Mouse (Mus musculus) skeletal muscle tissue, adult 2 months (tissue): Measurements from ENCODE around the gene Castor1.

Source experiments
- DNase-seq: peaks from one replicate; pipeline ENCODE4 v3.0.0-alpha.2; 2012; ENCODE audit warnings: low read depth, low spot score

Castor1 gene

DNA sequence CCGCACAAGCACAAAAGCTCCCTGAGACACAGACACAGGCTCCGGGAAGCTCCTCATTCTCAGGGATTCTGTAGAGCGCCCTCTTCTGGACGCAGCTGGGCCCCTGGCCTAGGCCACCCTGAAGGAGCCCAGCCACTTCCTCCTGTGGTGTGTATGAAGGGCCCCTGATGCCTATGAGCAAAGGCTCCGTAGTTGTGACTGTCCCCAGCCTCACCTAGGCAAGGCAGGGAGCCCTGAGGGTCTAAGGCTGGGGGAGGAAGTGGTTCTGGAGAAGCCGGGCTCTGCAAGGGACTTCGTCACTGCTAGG, 43.1 kb downstream of the Castor1 start:
- DNase-seq = no peak

DNA sequence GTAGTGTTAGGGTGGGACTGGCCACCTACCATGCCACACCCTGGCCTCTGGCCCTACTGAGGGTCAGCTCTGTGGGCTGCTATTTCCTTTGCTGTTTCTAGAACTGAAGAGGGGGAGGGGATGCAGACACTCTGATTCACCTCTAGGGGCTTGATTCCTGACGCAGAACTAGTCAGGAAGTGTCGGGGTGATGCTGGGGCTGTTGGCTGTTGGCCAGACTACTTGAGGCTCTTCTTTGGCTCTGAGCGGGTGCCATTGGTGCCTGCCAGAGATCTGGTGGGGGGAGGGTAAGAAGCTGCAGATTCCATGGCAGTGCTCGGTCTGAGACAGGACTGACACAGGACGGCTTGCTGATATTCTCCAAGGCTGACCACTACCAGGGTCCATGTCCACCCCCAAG, 43.9 kb downstream of the Castor1 start:
- no peak for DNase-seq

DNA sequence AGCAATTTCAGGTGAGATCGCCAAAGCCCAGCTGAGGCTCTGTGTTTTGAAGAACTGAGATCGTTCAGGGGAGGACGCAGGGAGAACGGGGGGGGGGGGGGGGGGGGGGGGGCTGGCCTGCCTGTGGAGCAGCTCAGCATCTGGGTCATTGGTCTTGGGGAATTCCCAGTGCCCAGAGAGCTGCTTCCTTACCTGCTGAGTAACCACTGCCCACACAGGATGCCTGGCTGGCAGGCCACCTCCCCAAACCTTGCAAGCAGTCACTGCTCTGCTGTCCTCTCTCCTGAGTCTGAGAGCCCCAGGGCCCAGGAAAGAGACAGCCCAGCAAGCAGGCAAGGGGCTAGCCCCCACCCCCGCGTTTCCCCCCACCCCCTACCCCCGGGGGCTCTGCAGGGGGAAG, 44.8 kb downstream of the Castor1 start:
- no peak for DNase-seq

DNA sequence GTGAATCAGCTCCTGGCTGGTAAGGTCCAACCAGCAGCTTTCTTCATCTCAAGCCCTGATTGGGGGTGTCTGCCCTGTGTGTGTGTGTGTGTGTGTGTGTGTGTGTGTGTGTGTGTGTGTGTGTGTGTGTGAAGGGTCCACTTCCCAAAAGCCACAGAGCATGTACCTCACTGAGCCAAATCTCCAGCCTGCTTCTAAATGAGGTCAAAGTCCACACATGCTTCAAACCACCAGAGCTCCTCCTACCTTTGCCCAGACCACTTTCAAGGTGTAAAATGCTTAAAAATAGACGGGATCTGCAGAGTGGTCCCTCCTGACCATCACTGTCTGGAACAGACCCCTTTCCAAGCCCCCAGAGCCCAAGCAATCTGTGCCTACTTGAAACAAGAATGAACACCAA, 45.3 kb downstream of the Castor1 start:
- no peak for DNase-seq

DNA sequence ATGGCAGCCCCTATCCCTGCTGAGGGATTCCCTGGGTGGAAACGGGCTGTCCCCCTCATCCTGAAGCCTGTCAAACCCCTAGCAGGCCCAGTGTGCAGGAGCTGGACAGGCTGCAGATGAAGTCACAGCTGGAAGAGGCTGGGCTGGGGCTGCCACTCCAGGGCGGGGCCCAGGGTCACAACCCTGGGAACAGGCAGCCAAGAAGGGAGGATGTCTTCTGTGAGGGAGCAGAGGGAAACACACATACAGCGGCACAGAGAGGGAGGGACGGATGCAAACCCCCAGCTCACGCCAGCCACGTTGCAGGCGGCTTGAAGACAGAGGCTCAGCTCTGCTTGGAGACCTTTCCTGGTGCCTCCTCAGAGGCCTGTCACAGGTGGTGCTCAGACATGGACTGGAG, 46.0 kb downstream of the Castor1 start:
- peak; percentile 69 for DNase-seq

DNA sequence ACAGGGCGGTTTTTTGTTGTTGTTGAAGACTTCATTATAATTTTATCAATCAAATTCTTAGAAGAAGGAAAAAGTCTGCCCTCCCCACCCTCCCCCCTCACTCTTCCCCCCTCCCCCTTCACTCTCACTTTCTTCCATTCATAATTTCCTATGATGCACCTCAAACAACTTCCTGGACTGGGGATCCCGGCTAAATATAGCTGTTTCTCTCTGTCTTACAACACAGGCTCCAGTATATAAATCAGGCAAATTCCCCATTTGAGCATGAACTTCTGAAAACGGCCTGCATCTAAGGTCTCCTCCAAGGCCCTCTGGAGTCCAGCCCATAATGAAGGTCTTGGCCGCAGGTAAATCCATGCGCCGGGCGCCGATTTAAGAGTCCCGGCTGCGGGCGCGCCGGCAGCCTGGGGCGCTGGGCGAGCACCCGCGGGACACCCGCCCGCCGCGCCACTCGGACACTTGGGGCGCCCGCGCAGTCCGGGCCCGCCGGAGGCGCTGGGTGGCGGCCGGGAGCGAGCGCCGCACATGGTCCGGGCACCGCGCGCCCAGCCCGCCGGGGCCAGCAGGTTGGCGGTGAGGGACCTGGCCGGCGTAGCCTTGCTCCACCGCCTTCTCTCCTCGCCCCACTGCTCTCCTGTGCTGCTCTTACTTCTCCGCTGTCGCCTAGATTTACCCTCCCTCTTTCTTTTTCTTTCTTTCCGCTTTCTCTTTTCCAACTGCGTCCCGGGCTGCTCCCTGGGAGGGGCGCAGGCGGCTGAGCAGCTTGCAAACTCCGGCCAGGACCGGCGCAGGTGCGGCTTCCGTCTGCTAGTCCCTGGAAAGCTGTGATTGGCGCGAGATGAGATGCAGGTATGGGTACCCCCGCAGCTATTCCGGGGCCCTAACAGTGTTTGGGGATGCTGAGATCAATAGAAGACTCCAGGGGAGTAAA, 48.5 kb downstream of the Castor1 start:
- DNase-seq = no peak

DNA sequence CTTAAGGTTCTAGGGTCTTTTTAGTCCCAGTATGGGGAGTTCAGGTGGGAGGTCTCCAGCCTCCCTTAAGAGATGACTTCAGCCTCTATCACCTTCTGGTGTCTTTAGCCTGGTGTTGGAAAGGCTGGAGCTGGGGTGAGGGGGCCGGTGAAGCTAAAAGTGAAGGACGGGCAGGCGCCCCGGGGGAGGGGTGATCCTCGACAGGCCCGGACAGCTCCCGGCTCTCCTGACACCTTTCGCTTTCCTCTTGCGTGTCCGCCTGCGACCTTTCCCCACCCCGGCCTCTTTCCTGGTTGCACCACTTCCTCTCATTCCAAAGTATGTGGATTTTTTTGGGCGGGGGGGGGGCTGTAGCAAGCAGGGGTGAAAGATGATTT, 49.2 kb downstream of the Castor1 start:
- DNase-seq = no peak

DNA sequence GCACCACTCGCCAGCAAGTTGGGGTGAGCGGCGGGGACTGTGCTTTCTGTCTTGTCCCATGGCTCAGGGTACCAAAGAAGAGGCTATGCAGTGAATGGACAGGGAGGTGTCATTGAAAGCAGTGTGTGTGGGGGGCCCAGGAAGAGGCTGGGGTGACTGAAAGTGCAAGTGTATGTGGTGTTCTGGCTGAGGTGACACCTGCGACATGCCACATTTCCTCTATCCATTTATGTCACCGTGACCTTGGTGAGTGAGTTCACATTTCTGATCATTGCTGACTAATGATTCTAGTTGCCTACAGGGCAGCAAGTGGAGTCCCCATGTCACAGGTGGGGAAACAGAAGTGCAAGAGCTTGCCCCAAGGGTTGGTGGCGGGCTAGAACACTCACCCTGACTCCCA, 50.5 kb downstream of the Castor1 start:
- no peak for DNase-seq

DNA sequence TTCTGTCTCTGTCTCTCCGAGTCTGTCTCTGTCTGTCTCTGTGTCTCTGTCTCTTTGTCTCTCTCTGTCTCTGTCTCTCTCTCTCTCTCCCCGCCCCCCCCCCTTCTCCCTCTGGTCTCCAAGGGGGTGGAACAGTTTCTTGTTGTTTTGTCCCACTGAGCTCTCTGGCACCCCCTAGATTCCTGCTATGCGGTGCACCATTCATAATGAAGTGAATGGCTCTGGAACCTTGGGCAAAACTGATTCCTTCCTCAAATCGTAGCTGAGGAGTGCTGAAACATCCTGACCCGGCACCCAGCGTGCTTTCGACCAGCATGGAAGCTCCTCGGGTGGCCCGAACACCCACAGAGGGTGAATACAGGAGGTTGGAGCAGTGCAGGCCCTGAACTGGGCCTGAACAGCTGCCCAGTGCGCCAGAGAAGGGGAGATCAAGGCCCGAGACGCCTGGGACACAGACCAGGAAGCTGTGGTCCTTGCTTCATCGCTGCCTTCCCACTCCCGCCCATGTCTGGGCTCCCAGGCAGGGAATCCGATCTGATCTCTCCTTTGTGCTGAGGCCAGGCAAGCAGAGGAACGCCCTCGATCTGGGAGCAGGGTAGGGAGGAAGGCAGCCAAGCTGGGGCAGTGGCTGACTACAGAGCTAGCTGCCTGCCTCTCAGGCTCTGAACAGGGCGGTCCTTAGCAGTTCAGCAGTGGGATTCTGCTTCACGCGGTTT, 52.9 kb downstream of the Castor1 start:
- DNase-seq = peak; percentile 78

DNA sequence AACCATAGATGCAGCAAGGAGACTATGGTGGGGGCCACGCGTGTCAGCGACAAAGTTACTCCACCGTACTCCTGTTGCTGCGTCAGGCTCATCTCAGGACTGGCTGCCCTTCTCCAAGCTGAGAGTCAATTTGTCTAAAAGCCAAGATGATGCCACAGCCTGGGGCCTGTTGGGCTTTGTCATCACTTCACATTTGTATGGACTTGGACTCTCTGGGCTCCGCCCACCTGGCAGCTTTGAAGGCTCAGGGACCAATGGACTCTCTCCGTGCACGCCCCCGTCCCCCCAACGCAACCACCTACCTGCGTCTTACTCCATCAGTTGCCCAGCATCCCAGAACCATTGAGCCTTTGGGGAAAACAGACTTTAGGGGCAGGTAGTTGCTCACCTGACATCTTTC, 53.5 kb downstream of the Castor1 start:
- no peak for DNase-seq
